Mouse (Mus musculus) fibroblast of lung, adult 2 months (primary cell): ENCODE data around the gene Lrrn4cl.
"Not testable (repeated sequence)": the region's sequence is repeated elsewhere in the genome, so short reads cannot be mapped to it uniquely, and the experiment has no call there.

Source experiments
- DNase-seq: peaks from one replicate; pipeline ENCODE4 v3.0.0-alpha.2; 2011; ENCODE audit warnings: low read depth

The Lrrn4cl gene

DNA sequence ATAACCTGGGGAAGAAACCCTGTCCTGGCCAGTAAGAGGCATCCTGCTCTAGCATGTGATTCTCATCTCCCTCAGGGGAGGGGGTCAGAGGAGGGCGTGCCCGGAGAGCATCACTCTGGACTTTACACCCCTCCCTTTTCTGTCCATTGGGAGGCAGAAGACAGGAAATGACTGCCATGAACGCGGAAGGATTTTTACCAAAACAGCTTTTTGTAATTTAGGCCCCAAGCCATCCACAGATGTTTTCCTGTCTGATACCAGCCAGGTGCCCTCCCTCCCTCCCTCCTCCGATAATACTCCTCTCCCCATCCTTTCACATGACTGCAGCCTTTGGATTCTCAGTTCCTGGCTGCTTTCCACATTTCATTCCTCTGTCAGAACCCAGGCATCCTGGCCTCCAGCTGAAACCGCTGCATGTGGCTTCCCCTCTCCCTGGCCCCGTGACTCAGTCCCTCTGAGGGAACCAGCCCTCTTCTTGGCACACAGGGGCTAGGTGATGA, at the start of gene Lrrn4cl:
Gene Lrrn4cl, plus strand, starts transcription at position 367 of the 500 bp plus-strand sequence.
- DNase-seq, result peak; percentile 85

DNA sequence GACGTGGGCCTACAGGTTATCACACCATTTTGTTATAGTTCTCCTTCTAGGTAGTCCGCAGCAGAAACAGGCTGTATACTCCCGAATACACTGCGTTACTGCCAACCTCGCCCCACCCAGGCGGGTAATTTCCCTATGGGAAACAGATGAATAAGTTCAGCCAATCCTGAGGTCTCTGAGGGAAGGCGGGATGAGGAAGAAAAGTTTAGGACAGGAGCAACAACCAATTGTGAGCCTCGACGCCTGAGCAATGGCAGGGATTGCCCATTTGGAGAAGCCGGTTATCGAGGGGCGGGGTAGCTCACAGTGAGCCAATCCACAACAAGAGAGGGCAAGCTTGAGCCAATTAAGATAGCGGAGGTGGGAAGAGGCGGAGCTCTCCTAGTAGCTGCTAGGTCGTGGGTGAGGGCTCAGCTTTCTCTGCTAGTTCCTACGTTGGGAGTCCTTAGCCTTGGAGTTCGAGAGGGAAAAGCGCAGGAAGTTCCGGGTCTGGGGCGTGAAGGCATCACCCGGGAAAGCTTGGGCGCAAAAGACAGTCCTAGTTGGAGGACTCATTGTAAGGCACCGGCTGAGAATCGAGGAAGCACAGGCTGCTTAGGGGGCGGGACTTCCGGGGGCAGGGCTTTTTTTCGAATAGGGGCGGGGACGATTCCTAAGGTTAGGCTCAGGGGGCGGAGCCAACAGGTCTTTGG, 48.3 kb upstream of the Lrrn4cl start, which contains the start of gene Zbtb3:
Gene Zbtb3, plus strand, starts transcription at position 426 of the 692 bp plus-strand sequence.
- DNase-seq, result peak; percentile 99

DNA sequence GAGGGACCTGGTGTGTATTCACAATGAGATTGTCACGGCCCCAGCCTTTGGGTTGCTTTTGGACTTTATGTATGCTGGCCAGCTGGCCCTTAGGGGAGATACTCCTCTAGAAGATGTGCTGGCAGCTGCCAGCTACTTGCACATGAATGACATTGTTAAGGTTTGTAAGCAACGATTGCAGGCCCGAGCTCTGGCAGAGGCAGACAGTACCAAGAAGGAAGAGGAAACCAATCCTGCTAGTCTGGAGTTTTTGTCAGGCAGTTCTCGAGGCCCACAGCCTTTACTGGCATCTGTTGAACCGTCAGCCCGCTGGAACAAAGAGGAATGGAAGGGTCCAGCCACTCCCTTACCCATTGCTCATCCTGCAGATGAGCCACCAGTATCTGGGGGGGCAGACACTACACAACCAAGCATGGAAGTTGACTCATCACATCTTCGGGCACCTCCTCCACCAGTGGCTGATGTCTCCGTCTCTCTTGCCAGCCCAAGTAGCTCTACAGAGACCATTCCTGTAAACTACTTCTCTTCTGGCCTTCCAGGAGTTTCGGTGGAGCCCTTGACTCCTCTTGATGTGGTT, 47.3 kb upstream of the Lrrn4cl start:
- no peak for DNase-seq

DNA sequence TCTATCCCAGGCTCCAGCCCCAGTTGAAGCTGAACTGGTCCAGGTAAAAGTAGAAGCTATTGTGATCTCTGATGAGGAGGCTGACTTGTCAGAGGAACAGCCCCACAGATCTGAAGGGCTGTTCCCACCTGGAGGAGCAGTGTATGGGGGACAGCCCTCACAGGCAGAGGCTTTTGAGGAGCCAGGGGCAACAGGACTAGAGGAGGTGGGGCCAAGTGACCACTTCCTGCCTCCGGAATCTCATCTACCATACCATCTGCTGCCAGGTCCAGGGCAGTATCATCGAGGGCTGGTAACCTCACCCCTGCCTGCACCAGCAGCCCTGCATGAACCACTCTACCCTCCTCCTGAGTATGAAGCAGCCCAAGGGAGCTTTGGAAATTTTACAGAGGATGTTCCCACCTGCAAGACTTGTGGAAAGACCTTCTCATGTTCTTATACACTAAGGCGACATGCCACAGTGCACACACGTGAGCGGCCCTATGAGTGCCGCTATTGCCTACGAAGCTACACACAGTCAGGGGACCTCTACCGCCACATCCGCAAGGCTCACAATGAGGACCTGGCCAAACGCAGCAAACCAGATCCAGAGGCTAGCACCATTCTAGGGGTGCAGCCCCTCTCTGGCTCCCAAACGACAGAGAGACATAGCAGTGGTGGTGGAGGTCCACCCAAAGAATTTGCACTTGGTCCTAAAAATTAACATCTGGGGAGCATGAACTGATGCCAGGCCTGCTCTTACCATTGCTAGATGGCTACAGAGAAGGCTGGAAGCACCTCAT, 46.5 kb upstream of the Lrrn4cl start:
- no peak for DNase-seq

DNA sequence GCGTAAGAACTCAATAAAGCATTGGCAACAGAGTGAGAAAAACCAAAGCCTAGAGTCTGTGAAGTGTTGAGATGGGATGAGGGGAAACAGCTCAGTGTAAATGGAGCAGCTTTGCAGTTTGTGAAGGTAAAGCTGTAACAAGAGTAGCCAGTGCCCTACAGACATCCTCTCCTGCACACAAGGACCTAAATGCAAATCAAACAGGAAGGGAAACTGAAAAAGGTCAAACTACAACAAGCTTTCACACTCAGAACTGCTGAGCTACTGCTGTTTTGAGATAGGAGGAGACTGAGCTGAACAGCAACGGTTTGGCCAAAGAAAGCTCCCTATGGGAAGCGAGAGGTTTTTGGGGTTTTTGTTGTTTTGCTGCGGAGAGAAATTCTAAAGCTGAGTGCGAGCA, 43.8 kb upstream of the Lrrn4cl start:
- no peak for DNase-seq

DNA sequence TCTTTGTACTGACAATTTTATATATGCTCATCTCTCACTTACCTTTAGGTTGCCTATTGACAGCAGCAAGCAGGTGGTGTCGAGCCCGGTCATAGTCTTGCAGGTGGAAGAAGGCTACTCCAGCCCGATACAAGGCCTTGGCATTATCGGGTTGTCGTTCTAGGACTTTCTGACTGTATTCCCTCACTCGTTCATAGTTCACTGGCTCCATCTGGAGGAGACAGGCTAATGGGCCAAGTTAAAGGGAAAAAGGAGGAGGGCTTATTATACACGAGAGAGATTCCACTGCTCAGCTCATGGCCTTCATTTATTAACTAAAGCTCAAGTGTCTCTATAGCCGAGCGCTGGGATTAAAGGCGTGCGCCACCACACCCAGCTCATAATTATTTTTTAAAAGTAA, 34.8 kb upstream of the Lrrn4cl start:
- DNase-seq, result no peak

DNA sequence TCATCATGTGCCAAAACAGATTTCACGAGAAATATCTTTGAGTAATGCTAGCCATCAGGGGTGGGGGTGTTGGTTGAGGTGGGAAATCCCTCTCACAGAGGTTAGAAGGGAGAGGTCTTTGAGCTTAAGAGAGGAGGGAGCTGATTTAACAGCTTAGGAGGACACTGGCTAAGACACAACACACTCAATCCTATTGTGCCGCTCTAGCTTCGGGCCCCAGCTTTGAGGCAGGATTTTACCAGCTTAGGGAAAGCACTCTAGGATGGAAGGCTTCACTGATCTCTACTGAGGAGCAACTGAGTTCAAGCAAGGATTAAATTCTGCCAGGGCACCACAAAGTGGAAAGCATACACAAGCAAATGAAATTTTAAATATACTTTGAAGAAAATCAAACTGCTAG, 33.6 kb upstream of the Lrrn4cl start:
- DNase-seq, result no peak

DNA sequence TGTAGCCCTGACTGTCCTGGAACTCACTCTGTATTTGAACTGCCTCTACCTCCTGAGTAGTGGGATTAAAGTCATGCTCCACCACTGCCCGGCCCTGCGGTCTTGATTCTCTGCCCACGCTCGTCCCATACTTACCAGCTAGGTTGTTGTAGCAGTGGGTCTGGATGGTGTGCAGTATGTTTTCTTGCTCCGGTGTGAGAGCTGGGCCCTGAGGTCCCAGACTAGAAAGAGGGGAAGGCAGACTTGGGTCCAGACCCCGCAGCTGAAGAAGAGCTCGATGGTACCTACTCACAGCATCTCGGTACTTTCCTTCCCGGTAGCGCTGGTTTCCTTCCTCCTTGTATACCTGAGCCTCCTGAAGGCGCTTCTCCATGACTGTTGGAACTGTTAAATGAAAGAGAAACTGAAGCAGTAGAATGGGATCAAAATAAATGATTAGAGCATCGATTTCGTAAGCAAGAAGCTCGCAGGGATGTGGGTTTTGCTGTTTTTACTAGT, 32.2 kb upstream of the Lrrn4cl start:
- DNase-seq, result no peak

DNA sequence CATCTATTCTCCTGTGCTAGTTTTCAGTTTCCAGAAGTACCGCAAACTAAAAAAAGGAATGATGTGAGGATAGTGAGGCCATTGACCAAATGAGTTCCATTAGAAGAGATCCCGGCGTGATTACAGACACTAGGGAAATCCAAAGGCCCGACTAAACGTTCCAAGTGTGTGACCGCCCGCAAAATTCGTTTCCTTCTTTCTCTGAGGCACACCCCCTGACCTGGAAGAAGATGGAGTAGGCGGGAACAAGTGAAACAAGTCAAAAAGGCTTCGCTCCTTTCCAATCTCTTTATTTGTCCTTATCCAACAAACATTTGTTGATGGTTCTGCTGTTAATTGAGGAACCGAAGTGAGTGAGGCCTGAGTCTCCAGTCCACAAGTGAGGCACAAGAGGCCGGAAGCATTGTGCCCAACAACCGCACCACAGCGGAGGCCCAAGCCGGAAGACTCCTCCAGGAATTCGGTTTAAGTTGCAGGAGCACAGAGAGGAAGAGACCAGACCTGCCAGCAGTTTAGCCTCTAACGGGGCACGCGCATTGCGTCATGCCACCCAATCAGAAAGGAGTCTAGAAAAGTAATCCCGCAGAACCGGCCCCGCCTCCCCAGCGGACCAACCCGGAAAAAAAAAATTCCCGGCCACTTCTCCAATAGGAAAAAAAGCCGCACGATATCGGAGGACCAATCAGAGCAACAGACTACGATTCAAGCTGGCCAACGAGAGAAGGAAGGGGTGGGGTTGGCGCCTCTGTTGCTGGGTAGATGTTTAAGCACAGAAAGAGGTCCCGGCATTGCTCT, 31.6 kb upstream of the Lrrn4cl start, which contains the start of gene Ttc9c:
Gene Ttc9c, minus strand, starts transcription at position 533 of the 795 bp plus-strand sequence.
- DNase-seq, result peak; percentile 97

DNA sequence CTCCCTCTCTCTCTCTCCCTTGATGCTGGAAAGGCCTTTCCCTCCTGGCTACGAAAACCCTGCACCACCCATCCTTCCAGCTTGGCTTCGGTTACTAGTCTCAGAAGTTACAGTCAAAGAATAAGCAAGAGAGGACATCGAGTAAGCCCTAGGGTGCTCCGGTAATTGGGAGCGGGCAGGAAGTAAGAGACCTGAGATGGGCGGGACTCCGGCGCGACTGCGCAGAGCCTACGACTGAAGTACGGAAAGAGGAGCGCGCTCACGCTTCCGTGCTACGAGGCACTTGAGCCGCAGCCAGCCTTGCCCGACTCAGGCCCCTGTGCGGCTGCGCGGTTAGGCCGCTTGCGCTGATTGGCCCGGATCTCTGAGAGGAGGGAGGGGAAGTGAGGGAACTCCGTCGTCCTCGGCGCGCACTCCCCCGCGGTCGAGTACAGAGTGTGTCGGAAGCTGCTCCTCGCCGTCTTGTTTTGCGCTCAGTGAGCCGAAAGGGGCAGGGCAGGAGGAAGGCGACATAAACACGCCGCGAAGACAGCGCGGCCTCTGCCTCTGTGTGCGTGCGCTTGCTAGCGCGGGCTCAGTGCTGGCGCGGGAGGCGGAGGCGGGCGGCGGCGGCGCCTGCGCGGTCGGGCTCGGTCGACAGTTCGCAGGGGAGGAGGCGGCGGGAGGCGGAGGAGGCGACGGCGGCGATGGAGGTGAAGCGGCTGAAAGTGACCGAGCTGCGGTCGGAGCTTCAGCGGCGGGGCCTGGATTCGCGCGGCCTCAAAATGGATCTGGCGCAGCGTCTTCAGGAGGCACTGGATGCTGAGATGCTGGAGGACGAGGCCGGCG, 30.8 kb upstream of the Lrrn4cl start, which contains the start of gene Hnrnpul2:
Gene Hnrnpul2, plus strand, starts transcription at position 415 of the 828 bp plus-strand sequence.
- DNase-seq, result peak; percentile 99

DNA sequence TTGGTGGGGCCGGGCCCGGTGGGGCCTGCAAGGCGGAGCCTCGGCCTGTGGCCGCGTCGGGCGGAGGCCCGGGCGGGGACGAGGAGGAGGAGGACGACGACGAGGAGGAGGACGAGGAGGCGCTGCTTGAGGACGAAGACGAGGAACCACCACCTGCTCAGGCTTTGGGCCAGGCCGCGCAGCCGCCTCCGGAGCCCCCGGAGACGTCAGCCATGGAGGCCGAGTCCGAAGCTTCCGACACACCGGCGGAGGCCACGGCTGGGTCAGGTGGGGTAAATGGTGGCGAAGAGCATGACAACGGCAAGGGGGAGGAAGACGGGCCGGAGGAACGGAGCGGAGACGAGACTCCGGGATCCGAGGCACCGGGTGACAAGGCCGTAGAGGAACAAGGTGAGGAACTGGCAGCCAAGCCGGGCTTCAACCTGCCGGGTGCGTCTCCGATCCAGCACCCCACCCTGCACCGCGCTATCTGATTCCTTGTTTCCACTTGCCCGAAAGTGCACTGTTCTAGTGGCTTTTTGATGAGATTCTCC, 30.1 kb upstream of the Lrrn4cl start:
- no peak for DNase-seq

DNA sequence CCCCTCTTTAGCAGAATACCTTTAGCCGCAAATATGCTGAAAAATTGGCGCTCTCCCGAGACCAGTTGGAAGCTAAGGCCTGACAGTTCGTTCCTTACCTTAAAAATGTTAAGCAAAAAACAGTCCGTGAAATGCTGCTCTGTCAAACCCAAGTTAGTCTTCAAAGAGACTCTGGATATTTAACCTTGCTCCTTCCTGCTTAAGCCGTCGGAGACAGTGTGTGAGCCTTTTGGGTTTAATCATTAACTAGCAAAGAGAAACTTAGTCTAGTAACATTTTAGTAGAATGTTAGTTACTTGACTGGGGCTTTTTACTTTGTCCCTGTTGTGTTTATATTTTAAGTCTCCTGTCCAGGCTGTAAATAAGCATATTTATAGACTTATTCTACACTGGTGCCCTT, 29.4 kb upstream of the Lrrn4cl start:
- no peak for DNase-seq

DNA sequence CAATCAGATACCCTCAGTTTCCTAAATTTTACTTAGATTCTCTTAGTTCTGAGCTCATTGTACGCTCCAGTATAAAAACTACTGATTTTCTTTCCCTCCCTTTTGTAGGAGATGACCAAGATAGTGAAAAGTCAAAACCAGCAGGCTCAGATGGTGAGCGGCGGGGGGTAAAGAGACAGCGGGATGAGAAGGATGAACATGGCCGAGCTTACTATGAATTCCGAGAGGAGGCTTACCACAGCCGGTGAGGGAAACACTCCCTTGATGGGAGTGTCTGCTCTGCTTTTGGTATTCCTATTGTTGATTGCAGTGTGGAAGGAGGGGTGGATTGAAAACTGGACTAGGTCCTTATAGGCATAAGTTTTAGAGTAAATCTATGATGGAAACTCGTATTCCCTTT, 27.9 kb upstream of the Lrrn4cl start:
- no peak for DNase-seq

DNA sequence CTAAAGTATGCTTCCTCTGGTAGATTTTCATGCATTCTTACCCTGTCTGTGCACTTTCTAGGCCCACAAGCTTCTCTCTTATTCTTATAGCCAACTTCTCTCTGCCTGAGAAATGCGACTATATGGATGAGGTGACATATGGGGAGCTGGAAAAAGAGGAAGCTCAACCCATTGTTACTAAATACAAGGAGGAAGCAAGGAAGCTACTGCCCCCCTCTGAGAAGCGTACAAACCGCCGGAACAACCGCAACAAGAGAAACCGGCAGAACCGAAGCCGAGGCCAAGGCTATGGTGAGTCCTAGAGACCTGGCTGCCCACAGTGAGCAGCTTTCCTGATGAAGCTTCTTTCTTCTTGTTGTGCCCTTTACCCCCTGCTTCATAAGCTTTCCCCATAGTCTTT, 20.9 kb upstream of the Lrrn4cl start, which contains the start of gene AC129217.1:
Gene AC129217.1, plus strand, starts transcription at position 114 of the 400 bp plus-strand sequence.
- DNase-seq, result no peak

DNA sequence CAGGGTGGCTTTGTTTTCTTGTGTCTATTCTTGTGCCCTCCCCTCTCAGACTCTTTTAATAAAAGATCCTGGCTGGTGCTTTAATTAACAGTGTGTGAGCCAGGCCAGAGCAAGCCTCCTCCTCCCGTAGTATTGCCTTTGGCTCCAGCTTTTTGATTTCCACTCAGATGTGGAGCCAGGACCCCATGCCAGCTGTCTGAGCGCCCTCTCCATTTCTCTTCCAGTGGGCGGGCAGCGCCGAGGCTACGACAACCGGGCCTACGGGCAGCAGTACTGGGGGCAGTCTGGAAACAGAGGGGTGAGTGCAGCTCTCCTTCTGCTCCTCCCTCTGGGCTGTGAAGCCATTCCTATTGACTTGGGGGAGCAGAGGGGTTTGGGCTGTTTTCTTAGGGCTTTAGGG, 19.9 kb upstream of the Lrrn4cl start:
- no peak for DNase-seq

DNA sequence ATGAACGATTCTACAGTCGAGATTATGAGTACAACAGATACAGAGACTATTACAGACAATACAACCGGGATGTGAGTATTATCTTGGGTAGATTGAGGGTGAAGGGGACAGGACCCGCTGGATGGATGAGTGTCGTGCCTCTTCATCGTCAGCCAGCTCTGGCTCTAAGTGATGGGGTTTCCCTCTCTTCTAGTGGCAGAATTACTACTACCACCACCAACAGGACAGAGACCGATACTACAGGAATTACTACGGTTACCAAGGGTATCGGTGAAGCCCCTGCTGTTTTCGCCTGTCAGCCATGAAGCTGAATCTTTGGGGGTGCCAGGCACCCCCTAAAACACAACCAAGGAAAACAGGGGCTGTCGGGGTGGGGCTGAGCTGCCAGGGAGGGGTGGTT, 19.3 kb upstream of the Lrrn4cl start:
- DNase-seq, result no peak

DNA sequence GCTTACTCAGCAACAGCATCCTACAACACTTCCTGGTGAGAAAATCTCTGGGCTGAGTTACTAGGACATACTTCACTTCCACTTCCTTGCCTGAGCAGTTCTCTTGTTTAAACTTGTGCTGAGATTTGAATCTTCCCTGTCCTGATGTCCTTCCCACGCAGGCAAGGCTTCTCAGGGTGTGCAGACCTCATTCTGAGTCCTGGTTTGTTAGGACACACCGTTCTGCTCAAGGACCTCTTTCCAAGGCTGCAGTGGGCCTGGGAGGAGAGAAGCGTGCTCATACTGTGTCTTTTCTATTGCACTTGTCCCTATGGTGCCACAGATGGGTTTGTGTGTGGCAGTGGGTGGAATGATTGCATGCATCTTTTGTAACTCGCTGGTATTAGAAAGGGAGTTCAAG, 17.6 kb upstream of the Lrrn4cl start:
- no peak for DNase-seq

DNA sequence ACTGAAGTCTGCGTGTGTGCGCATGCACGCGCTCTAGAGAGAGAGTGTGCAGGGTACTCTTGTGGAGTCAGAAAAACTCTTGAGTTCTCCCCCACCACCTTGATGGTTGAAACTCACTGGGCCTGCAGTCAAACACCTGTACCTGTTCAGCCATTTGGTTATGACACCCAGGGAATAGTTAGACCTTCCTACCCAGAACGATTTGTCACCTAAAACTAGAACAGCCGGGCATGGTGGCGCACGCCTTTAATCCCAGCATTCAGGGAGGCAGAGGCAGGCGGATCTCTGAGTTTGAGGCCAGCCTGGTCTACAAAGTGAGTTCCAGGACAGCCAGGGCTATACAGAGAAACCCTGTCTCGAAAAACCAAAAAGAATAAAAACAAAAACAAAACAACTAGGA, 14.2 kb upstream of the Lrrn4cl start:
- not testable (repeated sequence) for DNase-seq

DNA sequence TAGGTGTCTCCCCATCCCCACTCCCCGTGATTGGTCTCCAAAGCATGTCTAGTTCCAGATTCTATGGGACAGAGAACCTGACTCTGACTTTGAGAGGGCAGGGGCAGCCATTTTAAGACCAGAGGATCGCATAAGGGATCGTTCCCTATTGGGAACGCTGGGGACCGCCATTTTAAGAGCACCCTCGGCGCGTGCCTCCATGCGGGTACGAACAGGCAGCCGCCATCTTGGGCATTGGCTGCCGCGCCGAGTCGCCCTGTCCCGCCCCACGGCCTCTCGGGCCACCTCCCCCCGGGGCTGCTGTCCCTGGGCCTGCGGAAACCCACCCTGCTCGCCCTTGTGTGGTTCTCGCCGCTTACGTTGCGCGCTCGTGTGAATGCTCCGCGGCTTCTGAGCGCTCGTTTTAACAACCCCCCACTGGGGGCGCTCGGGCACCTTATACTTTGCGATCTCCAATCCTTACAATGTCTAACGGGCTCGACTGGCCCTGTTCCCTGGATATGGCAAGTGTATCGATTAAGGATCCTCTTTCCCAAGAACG, 13.2 kb upstream of the Lrrn4cl start, which contains the start of gene Bscl2:
Gene Bscl2, plus strand, starts transcription at position 217 of the 541 bp plus-strand sequence.
- DNase-seq, result peak; percentile 36
